Mouse (Mus musculus): ENCODE measurements around the gene Myo1b. TPM values are rescaled to one million over a fixed set of nuclear protein-coding genes. Genes with fewer than 3 reads are reported as not detected.

Gene Myo1b
- polyA plus RNA-seq, 1 experiment = not detected

DNA sequence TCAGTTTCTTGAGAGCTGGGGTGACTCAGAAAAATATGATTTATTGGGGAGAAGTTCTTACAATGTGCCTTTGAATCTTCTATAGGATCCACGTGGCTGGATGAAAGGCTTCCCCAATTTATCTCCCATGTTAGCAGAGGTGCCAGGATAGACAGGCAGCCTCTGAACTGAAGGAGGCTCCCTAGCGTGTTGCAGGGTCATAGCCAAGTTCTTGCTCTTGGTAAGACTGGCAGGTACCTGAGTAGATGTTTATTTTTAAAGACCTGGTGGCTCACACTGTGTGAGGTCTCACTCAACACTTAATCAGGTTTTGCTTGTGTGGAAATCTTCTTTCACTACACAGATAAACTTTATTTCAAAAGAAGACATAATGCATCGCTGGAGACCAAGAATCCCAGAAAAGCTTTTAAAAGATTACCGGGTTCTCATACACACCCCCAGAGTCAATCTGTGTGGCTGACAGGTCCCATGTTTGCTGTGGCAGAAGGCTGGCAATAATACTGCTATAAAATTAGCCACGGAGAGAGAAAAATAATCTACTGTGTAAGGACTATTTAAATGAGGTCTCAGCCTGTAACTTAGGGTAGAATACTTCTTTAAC, 176.5 kb downstream of the Myo1b start:
- no peaks in the 10 kb centered on the region for H3K4me1 ChIP-seq (ENCODE audit: control insufficient read depth)
- H3K36me3 ChIP-seq (ENCODE audit: control insufficient read depth) = no peaks in the 10 kb centered on the region
- no peaks in the 10 kb centered on the region for H3K27me3 ChIP-seq (ENCODE audit: control insufficient read depth)
- no peak overlapping the region for H3K4me3 ChIP-seq (replicated peaks)
- TF ChIP-seq GATA1 (IDR thresholded peaks at IDR 0.05; ENCODE audit: low read length) (no peak), TAL1 (IDR thresholded peaks at IDR 0.05; ENCODE audit: low read length) (no peak)
- no peaks in the 10 kb centered on the region for H3K9me3 ChIP-seq (ENCODE audit: control insufficient read depth, low read length)

DNA sequence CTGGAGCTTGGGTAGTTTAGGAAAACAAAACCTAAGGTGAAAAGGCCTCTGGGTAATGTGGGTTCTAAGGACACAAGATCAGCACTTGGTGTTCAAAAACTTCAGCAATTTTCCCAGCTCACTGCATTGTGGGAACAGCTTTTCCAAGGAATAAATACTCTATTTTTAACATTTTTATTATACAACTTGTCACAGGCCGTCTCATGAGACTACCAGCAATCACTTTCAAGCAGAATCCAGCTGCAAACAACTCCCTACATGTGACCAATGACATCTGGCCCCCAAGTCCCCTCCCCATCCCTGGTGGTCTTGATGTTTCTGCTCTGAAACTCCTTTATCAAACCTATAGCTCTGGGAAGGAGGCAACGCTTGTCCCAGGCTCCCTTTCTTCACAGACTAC, 179.0 kb downstream of the Myo1b start:
- Histone ChIP-seq H3K9me3 (ENCODE audit: control insufficient read depth, low read length) (peaks cover 1% of the 10 kb centered on the region), H3K4me3 (replicated peaks) (no peak overlapping the region), H3K27me3 (ENCODE audit: control insufficient read depth) (no peaks in the 10 kb centered on the region), H3K36me3 (ENCODE audit: control insufficient read depth) (no peaks in the 10 kb centered on the region), H3K4me1 (ENCODE audit: control insufficient read depth) (no peaks in the 10 kb centered on the region)
- no peak for TF ChIP-seq GATA1 (IDR thresholded peaks at IDR 0.05; ENCODE audit: low read length)
- no peak for TF ChIP-seq TAL1 (IDR thresholded peaks at IDR 0.05; ENCODE audit: low read length)

DNA sequence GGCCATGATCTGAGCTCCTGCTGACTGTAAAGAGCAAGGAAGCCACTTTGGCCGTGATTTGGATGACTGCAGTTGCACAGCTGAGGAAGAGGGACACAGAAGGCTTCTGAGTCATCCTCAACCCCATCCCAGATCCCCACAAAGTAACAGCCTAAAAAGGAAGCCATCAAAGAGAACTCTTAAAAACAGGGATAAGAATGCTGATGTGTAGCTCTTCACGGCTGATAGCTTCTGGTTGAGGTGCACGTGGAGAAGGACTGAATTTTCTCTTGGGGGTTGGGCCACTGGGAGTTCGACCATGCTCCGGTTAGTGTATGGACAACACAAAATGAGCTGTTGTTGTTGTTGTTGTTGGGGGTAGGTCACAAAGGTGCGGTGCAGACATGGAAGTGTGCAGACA, 181.2 kb downstream of the Myo1b start:
- TF ChIP-seq GATA1 (IDR thresholded peaks at IDR 0.05; ENCODE audit: low read length) (no peak), TAL1 (IDR thresholded peaks at IDR 0.05; ENCODE audit: low read length) (no peak)
- Histone ChIP-seq H3K9me3 (ENCODE audit: control insufficient read depth, low read length) (peaks cover 4% of the 10 kb centered on the region), H3K27me3 (ENCODE audit: control insufficient read depth) (no peaks in the 10 kb centered on the region), H3K4me1 (ENCODE audit: control insufficient read depth) (no peaks in the 10 kb centered on the region), H3K36me3 (ENCODE audit: control insufficient read depth) (no peaks in the 10 kb centered on the region), H3K4me3 (replicated peaks) (no peak overlapping the region)

DNA sequence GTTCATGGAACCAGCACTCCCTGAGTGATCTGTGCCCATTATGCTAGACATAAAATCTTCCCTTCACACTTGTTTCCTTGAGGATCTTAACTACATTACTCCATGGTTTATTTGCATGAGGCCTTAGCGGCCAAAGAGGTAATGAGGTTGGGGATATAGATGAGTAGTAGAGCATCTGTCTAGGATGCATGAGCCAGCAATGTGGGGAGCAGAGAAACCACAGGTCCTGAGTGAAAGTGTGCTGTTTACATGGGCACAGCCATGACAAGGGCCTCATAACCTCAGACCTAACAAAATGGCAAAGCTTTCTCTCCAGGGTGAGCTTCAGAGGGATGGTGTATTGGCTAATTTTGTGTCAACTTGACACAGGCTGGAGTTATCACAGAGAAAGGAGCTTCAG, 186.5 kb downstream of the Myo1b start:
- Histone ChIP-seq H3K4me3 (replicated peaks) (no peak overlapping the region), H3K4me1 (ENCODE audit: control insufficient read depth) (no peaks in the 10 kb centered on the region), H3K36me3 (ENCODE audit: control insufficient read depth) (no peaks in the 10 kb centered on the region), H3K9me3 (ENCODE audit: control insufficient read depth, low read length) (peaks cover 4% of the 10 kb centered on the region), H3K27me3 (ENCODE audit: control insufficient read depth) (no peaks in the 10 kb centered on the region)
- TF ChIP-seq GATA1 (IDR thresholded peaks at IDR 0.05; ENCODE audit: low read length) (no peak), TAL1 (IDR thresholded peaks at IDR 0.05; ENCODE audit: low read length) (no peak)

DNA sequence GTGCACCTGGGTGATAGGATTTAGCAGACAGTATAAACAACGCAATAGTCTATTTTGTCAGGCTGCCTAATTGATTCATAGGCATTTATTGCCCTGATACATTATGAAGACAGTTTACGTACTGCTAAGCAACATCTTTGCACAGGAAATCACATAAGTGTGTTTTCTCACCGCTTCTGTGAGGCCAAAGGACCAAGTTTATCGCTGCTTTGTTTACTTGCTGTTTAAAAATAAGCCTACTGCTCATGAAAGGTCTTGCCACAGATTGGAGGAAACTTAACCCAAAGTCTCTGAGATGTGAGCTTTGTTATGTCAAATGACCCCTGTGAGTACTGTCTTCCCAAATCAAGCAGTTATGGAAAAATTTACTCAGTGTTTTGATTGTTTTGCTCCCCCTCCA, 187.1 kb downstream of the Myo1b start:
- TF ChIP-seq GATA1 (IDR thresholded peaks at IDR 0.05; ENCODE audit: low read length) (no peak), TAL1 (IDR thresholded peaks at IDR 0.05; ENCODE audit: low read length) (no peak)
- H3K4me1 ChIP-seq (ENCODE audit: control insufficient read depth) = no peaks in the 10 kb centered on the region
- H3K27me3 ChIP-seq (ENCODE audit: control insufficient read depth) = no peaks in the 10 kb centered on the region

DNA sequence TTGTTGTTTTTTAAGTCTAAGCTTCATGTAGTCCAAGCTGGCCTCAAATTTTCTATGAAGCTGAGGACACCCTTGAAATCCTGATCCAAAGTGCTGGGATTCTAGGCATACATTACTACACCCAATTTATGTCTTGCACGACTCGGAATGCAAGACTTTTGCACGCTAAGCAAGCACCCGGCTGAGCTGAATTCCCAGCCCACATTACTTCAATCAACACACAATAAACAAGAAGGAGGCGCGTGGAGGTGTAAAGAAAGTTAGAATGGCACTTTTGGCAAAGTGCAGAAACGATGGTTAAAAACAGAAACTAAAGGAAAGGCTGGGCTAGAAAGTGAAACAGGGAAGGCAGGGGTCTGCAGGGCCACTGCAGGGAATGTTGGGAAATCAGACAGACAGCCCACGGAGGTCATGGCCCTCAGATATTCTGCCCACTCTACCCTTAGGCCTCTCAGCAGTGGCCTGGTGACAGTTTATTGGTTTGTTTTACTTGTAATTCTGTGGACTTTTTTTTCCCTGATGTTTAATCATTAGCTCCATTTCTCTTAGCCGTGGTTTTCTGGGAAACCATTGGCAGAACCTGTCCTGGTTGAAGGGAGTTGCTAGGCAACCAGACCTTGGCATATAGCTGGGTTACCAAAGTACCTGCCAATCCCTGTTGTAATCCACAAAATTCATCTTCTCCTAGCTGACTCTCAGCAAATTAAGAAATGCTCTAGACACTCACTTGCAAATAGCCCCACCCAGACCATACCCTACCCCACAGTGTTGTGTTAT, 195.8 kb downstream of the Myo1b start:
- no peaks in the 10 kb centered on the region for H3K4me1 ChIP-seq (ENCODE audit: control insufficient read depth)
- no peaks in the 10 kb centered on the region for H3K27me3 ChIP-seq (ENCODE audit: control insufficient read depth)
- no peaks in the 10 kb centered on the region for H3K9me3 ChIP-seq (ENCODE audit: control insufficient read depth, low read length)
- TF ChIP-seq GATA1 (IDR thresholded peaks at IDR 0.05; ENCODE audit: low read length) (no peak), TAL1 (IDR thresholded peaks at IDR 0.05; ENCODE audit: low read length) (no peak)
- no peaks in the 10 kb centered on the region for H3K36me3 ChIP-seq (ENCODE audit: control insufficient read depth)
- no peak overlapping the region for H3K4me3 ChIP-seq (replicated peaks)

More for the DNA sequence above, 187.1 kb downstream of the Myo1b start:
- no peak overlapping the region for H3K4me3 ChIP-seq (replicated peaks)
- H3K9me3 ChIP-seq (ENCODE audit: control insufficient read depth, low read length) = peaks cover 4% of the 10 kb centered on the region
- no peaks in the 10 kb centered on the region for H3K36me3 ChIP-seq (ENCODE audit: control insufficient read depth)

DNA sequence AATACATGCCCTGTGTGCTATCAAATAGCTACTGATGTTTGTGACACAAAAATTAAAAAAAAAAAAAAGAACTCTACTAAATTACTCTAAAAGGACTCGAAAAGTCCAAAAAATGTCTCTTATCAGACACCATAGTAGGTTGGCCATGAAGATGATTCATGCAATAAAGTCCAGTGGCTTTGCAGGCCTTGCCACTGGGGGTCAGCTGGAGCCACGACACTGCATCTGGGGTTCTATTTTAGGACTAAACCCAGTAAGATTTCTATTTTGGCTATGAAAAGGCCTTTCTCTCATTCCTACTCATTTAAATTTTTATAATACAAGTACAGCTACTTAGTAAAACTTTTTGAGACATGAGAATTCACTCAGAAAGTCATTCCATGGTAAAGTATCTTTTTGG, 205.0 kb downstream of the Myo1b start:
- H3K4me3 ChIP-seq (replicated peaks) = no peak overlapping the region
- no peaks in the 10 kb centered on the region for H3K27me3 ChIP-seq (ENCODE audit: control insufficient read depth)
- H3K36me3 ChIP-seq (ENCODE audit: control insufficient read depth) = no peaks in the 10 kb centered on the region
- TF ChIP-seq TAL1 (IDR thresholded peaks at IDR 0.05; ENCODE audit: low read length) (no peak), GATA1 (IDR thresholded peaks at IDR 0.05; ENCODE audit: low read length) (no peak)
- 0 out of 2 replicates have a peak, but pooled peaks cover 2% of the 10 kb centered on the region for H3K9me3 ChIP-seq (ENCODE audit: control insufficient read depth, low read length)
- no peaks in the 10 kb centered on the region for H3K4me1 ChIP-seq (ENCODE audit: control insufficient read depth)

DNA sequence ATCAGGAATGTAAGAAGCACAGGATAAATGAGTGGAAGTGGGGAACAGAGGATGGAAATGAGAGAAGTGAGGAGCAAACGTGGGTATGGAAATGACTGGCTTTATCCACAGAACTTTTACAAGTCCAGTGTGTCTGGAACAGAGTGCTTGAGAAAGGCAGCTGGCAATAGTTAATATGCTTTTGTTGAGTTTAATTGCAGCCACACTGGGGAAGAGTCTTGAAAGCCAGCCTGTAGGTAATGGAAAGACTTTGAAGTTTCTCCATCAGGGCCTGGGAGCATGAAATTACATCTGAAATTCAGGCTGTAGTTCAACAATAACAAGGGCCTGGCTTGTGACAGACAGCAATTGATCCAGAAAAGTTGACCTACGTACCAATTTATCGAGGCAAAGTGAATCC, 209.8 kb downstream of the Myo1b start:
- Histone ChIP-seq H3K27me3 (ENCODE audit: control insufficient read depth) (no peaks in the 10 kb centered on the region), H3K9me3 (ENCODE audit: control insufficient read depth, low read length) (0 out of 2 replicates have a peak, but pooled peaks cover 2% of the 10 kb centered on the region), H3K36me3 (ENCODE audit: control insufficient read depth) (no peaks in the 10 kb centered on the region), H3K4me1 (ENCODE audit: control insufficient read depth) (no peaks in the 10 kb centered on the region), H3K4me3 (replicated peaks) (no peak overlapping the region)
- no peak for TF ChIP-seq GATA1 (IDR thresholded peaks at IDR 0.05; ENCODE audit: low read length)
- TF ChIP-seq TAL1 (IDR thresholded peaks at IDR 0.05; ENCODE audit: low read length) = no peak

DNA sequence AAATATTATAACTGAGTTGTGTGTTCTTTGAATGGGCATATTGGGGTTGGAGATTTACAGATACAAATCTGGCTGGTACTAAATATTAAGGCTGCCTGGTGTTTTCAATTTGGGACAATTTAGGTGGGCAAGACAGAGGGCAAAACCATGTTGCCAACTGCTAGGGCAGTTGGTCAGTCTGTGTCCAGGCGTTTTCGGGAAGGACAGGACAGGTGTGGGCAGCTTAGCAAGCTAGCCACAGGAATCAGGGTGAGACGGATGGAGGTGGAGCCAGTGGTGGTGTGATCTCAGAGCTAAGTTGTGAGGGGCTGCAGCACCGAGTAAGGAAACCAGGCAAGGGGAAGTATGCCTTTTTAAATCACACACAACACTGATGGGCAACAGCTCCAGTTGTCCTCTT, 211.3 kb downstream of the Myo1b start:
- Histone ChIP-seq H3K36me3 (ENCODE audit: control insufficient read depth) (no peaks in the 10 kb centered on the region), H3K9me3 (ENCODE audit: control insufficient read depth, low read length) (0 out of 2 replicates have a peak, but pooled peaks cover 2% of the 10 kb centered on the region), H3K4me3 (replicated peaks) (no peak overlapping the region), H3K4me1 (ENCODE audit: control insufficient read depth) (no peaks in the 10 kb centered on the region), H3K27me3 (ENCODE audit: control insufficient read depth) (no peaks in the 10 kb centered on the region)
- TF ChIP-seq TAL1 (IDR thresholded peaks at IDR 0.05; ENCODE audit: low read length) (no peak), GATA1 (IDR thresholded peaks at IDR 0.05; ENCODE audit: low read length) (no peak)

Other genes starting within 250 kb of the Myo1b start
- 0.04 TPM in 1 of 2 replicates, not detected in the other for gene Stat4, start 71.1 kb upstream of the Myo1b start, polyA plus RNA-seq (2012)
- 0.33 and 0.43 TPM in 2 replicates for gene Stat1, start 203.4 kb upstream of the Myo1b start, polyA plus RNA-seq (2012)